Mouse (Mus musculus) small intestine, adult 2 months (tissue): ENCODE measurements around the gene Fbxl16.
A peak's percentile ranks its signal among the peaks of the same experiment; 100 is the strongest.

Source experiments
- CTCF ChIP-seq: fragments of 200-500 bp; IDR thresholded peaks from 2 replicates; pipeline ENCODE4 v1.5.1; 2012; ENCODE audit warnings: low read depth, mild to moderate bottlenecking, control low read depth, inconsistent platforms, low read length, moderate library complexity, mixed read lengths; ENCODE audit not compliant: insufficient replicate concordance, insufficient read length; ENCODE audit errors: extremely low read depth
- POLR2A ChIP-seq: fragments of 200-500 bp; IDR thresholded peaks from 2 replicates; pipeline ENCODE4 v1.6.1; 2012; ENCODE audit warnings: low read depth, mild to moderate bottlenecking, control low read depth, inconsistent platforms, low read length, moderate library complexity

- TF ChIP-seq POLR2A (peak; percentile 93), CTCF (peak; percentile 52; the same call in 1 of the 2 replicates)
These were observed 35.6 kb downstream of the Fbxl16 start, which contains the start of gene Rhot2 for GRCm38 (mm10) chr17:25844396-25844901.
